Mouse (Mus musculus): ENCODE measurements around the gene Ube2g2.

Ube2g2 gene

GRCm38 (mm10) chr10:77622055-77622988 lies at the start of gene Ube2g2:
Ube2g2 (plus strand) TSS chr10:77622275.
- peak; percentile 95 for DNase-seq (ENCODE audit: low spot score)

DNA sequence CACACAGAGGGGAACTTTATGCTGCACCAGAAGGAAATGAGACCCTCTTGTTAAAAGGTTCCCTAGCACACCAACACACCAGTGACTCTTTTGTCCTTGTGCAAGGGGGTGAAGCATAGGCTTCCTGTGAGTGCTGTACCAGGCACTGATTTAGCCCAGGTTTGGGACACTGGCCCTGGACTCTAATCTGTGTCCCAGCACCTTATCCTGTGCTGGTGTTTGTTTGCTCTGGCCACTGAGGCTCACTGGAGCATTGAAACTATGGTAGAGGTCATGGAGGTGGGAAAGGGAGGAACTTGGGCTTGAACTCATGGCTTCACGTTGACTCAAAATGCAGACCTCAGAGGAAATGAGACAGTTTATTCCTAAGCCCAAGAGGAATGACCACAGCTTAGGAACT lies 48.9 kb upstream of the Ube2g2 start:
- no peak for DNase-seq (ENCODE audit: low spot score)

DNA sequence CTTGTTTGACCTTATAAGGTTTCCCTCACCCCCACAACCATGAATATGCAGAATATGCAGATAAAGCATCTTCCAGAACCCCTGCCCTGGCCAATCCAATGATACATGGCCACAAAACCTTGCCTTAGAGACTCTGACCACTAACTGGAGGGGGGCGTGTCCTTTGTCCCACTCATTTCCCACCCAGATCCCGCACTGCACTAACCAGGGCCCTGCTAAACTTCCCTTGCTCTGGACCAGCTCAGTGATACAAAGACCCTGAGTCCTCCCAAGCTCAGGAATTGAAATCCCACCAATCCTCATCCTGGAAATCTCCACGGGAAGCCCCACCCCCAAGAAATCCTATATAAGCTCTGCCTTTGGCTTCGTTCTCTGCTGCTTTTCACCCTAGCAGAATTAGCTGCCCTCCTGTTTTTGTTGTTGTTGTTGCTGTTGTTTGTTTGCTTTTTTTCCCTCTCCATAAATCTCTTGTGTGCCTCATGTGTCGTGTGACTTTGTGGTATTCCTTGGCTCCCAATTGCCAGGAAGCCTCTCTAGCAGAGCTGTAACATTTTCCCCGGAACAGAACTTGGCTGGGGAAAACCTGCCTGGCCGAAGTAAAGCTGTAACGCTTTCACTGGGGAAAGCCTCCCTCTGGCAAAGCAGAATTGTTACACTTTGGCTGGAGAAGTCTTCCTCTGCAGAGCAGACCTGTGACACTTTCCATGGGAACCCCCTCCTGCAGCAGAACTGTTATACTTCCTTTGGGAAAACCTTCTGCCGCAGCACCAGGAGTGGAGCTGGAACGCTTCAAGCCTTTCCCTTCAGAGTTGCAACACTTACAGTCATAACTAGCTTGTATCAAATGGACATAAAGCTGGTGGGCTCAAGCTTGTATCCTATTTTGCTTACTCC lies 41.8 kb upstream of the Ube2g2 start:
- DNase-seq (ENCODE audit: low spot score) = no peak

DNA sequence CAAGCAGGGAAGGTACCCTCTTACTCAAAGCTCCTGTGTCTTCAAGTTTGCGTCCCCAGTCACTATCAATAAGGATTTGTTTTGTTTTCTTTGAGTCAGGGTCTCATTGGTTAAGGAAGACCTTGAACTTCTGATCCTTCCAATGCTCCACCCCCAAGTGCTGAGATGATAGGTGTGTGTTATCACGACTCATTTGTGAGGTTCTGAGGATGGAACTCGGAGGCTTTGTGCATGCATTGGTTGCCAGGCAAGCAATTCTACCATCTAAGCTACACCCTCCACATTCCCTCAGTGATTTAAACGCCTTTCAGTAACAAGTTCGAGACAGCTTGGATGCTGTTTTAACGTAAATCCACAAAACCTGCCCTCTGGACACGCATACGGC lies 41.1 kb upstream of the Ube2g2 start:
- no peak for DNase-seq (ENCODE audit: low spot score)

DNA sequence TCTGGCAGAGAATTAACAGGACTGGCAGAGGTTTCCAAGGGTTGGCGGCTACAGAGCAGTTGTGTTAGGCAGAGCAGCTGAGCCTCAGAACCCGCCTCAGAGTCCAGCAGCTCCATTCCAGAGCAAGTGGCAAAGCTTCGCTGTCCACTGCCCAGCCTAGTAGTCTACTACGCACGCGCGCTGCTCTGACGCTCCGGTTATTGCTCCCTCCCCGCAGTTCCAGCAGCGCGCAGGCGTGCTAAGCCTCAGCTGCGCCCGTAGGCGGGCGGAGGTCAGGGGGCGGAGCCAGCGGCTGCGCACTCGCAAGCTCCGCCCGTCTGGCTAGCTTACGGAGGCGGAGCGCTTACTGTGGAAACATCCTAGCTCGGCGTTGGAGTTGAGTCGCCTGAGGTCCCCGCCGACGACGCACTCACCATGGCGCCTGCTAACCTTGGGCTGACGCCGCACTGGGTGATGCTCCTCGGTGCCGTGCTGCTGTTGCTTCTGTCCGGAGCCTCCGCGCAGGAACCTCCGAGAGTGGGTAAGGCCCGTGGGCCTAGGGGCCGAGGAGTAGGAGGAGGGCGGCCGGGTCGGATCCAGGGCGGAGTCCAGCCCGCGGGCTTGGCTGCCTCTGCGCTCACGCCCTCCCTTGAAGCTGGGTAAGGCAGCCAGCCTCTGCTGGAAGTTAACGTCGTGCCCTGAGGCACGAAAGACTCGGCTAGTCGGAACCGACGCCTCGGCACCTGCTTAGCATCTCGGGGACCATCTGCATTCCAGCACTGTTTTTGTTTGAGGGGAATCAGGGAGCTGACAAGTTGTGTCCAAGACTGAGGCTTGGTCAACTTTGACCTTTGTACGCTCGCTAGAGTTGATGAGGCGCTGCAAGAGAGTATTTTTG lies 40.4 kb upstream of the Ube2g2 start, which contains the start of gene Pttg1ip:
Gene Pttg1ip, plus strand, starts transcription at position 313 of the 877 bp plus-strand sequence.
- DNase-seq (ENCODE audit: low spot score) = peak; percentile 97

DNA sequence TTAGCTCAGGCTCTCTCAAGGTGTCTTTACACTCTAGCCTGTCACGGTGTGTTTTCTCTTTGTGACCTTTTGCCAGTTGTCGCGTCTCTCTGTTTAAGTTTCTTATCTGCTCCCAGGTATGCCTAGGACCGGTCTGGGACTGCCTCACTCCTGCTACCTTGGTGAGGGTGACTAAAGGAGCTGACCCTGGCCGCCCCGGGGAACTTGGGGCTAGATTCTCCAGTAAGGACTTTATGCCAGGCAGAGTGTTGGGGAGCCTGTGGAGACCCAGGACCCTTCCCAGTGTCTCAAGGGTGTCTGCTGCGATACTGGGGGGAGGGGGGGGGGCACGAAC lies 39.8 kb upstream of the Ube2g2 start:
- no peak for DNase-seq (ENCODE audit: low spot score)

GRCm38 (mm10) chr10:77583795-77584422 lies 38.2 kb upstream of the Ube2g2 start:
- DNase-seq (ENCODE audit: low spot score) = peak; percentile 15

DNA sequence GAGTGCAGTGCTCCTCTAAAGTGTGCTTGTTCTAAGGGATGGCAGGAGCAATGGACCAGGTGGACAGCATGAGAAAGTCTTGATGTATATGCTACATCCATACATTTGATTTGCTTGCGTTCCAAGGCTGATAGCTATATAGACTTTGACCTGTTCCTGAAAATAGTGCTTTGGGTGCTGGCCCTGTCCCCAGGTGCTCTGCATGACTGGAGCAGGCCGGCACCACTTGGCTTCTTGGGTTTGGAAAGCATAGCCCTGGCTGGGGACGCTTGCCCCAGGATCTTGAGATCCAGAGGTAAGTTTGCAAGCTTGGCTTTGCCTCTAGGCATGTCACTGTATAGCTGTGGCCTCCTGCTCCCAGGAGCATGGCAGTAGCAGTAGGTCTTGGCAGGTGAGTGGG lies 35.4 kb upstream of the Ube2g2 start:
- no peak for DNase-seq (ENCODE audit: low spot score)

- DNase-seq (ENCODE audit: low spot score) = no peak
These were observed 34.8 kb upstream of the Ube2g2 start for GRCm38 (mm10) chr10:77587091-77587775.

- no peak for DNase-seq (ENCODE audit: low spot score)
These were observed 34.0 kb upstream of the Ube2g2 start for GRCm38 (mm10) chr10:77588036-77588435.

DNA sequence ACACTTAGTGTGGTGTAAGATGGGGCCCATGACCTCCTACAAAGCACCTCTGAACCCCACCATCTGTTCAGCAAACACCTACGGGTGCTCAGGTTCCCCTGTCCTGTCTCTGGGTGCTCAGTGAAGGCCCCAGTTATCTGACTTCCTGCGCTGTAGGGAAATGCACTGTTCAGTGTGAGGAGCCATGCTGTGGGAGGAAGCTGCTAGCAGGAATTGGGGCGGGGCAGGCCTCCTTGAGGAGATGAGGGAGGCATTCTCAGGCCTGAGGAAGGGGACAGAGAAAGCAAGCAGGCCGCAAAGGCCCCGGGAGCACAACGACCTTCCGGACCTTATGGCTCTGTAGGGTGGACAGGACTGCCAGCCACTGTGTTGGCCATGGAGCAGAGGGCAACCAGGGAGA lies 33.0 kb upstream of the Ube2g2 start:
- DNase-seq (ENCODE audit: low spot score) = no peak

DNA sequence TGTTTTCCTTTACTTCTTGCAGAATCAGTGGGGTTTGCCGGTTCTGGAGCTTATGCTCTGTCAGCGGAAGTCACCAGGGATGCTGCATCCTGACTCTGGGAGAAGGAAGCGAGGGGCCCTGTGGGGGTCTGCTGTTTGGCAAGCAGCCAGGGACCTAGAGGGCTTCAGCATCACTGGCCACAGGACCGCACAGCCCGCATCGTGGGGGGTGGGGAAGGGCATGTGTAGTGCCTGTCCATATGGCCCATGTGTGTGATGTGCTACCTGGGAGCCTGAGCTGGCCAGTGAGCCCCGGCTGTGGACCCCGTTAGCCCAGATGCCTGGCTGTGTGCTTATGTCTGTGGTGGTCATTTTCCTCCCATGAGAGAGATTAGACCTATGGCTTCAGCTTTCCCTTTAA lies 32.3 kb upstream of the Ube2g2 start:
- no peak for DNase-seq (ENCODE audit: low spot score)

GRCm38 (mm10) chr10:77590812-77591211 lies 31.3 kb upstream of the Ube2g2 start:
- DNase-seq (ENCODE audit: low spot score) = peak; percentile 74

- no peak for DNase-seq (ENCODE audit: low spot score)
These were observed 30.5 kb upstream of the Ube2g2 start for GRCm38 (mm10) chr10:77591546-77591945.

GRCm38 (mm10) chr10:77596060-77596459 lies 26.0 kb upstream of the Ube2g2 start:
- DNase-seq (ENCODE audit: low spot score) = no peak

GRCm38 (mm10) chr10:77603021-77603420 lies 19.1 kb upstream of the Ube2g2 start:
- DNase-seq (ENCODE audit: low spot score) = no peak

GRCm38 (mm10) chr10:77604111-77604510 lies 18.0 kb upstream of the Ube2g2 start:
- DNase-seq (ENCODE audit: low spot score) = peak; percentile 13

DNA sequence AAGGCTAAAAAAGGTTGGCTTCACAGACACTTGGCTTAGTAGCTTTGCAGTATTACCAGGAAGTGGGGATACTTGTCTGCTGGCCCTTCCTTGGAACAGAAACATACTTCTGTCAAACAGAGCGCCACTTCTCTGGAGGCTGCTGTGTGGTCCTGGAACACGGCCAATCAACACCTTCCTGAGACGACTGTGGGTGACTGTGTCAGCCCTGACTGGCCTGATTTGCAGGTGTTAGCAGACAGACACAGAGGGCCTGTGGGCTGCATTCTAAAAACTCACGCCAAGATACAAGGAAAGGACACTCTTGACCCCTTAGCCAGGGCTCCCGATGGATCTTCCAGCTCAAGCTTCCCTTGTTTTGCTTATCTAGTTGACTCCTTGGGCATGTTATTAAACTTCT lies 17.1 kb upstream of the Ube2g2 start:
- no peak for DNase-seq (ENCODE audit: low spot score)

- DNase-seq (ENCODE audit: low spot score) = peak; percentile 24
These were observed 16.7 kb upstream of the Ube2g2 start for GRCm38 (mm10) chr10:77605368-77605767.

DNA sequence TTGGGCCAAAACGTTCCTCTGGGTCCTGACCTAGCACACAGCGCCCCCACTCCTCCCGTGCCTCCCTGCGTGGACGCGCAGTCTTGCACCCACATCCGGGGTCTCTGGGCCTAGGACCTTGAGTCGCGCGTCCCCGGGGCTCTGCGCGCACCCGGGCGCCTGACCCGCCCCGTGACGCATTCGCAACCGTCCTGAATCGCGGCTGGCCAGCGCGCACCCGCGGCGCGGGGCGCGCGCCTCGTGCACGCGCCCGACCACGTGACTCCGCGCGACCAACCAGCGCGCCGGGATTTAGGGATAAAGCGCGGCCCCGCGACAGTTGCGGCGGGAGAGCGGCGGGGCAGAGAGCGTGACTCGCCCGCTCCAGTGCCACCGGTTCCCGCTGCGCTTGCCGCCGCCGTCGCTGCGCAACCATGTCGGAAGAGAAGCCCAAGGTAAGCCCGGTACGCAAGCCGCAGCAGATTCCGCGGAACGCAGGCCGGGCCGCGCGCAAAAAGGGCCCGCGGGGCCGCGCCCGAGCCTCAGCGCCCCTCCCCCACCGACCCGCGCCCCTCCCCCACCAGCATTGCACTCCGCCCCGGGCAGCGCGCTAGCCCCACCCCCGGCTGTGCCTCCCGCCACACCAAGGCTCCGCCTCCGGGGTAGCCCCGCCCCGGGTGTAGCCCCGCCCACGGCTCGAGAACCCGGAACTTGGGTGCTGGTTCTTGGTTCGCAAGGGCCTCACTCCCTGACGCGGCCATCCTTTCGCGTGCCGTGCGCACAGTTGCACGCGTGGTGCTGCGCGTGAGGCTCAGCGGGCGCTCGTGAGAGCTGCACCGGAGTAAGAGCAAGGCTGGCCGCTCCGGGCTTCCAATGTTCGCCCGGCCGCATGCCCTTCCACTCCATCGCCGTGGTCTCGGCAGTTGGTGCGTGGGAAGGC lies 15.9 kb upstream of the Ube2g2 start, which contains the start of the genes Sumo3 and Gm49325:
Gene Sumo3, plus strand, starts transcription at position 190 of the 919 bp plus-strand sequence.
Gene Gm49325, plus strand, starts transcription at position 290 of the 919 bp plus-strand sequence.
- peak; percentile 99 for DNase-seq (ENCODE audit: low spot score)
